Mouse (Mus musculus) bone marrow, adult 2 months (tissue): ENCODE measurements around the gene Mei4.

Experiments
- CTCF ChIP-seq: fragments of 200-500 bp; IDR thresholded peaks from 2 replicates; pipeline ENCODE4 v1.5.1; 2011; ENCODE audit warnings: low read length, control low read depth; ENCODE audit not compliant: control insufficient read depth, insufficient read depth
- POLR2A ChIP-seq: fragments of 200-500 bp; IDR thresholded peaks from 2 replicates; pipeline ENCODE4 v1.6.1; 2011; ENCODE audit warnings: low read depth, mild to moderate bottlenecking, control low read depth, low read length, borderline replicate concordance; ENCODE audit not compliant: control insufficient read depth

DNA sequence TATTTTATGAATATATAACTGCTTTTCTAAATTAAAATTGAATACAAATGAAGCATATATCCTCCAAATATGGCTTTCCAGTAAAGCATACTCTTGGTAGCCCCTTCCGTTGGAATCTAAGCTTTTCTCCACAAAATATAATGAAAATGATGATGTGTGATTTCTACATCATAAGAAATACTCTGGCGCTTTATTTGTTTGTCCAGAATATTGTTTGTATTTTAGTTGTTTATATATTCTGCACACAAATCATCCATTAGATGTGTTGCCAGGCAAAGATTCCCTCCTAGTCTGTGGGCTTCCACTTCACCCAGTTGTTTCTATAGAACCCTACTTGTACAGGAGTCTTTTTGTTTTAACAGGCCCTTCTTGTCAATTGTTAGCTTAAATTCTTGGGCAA lies 211.8 kb downstream of the Mei4 start:
- no peak for TF ChIP-seq CTCF
- TF ChIP-seq POLR2A, result no peak
